Mouse (Mus musculus): Measurements from ENCODE around the gene Fry. TPM values are rescaled to one million over a fixed set of nuclear protein-coding genes. Genes with fewer than 3 reads are reported as not detected.

Gene Fry
- polyA plus RNA-seq, 1 experiment from 2014 or later = 2.4 TPM

Other genes starting within 250 kb of the Fry start
- gene Rxfp2, start 100.0 kb upstream of the Fry start, polyA plus RNA-seq (2015; fragmentation: Nextera tagmentation; extraction: Ambion mirVana) = 0.06 TPM in 1 of 2 replicates, not detected in the other

All from liver, embryonic 13.5 days (tissue).